Mouse (Mus musculus) thymus, postnatal 4 days (tissue): ENCODE data around the gene Slc25a36.

Experiments used
- DNase-seq: peaks from one replicate; pipeline ENCODE4 v3.0.0; 2021

Gene Slc25a36

DNA sequence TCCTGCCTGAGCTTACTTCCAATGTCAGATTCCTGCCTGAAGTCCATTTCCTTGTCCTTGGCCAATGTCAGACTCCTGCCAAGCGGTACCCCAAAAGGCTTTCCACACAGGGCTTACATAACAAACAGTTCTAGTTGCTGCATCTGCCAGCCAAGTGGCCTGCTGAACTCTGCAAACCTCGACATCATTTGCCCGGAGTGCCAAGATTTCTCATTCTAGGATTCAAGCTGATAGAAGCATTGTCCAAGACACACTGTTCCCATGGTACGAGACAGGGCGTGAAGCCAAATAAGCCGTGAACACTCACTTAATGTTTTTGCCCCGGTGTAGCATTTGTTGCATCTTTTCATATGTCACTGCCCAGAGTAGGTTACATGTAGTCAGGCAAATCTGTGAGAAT, 74.3 kb downstream of the Slc25a36 start:
- DNase-seq = no peak

DNA sequence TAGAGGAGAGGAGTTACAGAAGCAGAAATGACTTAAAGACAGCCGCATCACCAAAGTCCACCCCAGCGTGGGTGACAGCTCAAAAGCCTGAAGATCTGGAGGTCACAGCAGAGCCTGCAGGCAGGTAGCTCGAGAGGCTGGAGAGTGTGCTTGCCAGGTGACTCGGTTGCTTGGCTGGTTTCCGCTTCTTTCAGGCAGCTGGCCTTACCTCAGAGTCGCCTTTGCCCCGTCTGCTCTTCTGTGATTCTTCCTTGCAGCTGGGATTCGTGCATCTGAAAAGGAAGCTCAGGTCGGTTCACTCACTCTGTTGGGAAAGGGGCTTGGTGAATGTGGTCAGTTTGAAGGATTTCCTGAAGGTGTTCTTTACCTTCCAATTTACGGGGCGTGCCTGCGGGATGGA, 83.6 kb downstream of the Slc25a36 start:
- DNase-seq = no peak

DNA sequence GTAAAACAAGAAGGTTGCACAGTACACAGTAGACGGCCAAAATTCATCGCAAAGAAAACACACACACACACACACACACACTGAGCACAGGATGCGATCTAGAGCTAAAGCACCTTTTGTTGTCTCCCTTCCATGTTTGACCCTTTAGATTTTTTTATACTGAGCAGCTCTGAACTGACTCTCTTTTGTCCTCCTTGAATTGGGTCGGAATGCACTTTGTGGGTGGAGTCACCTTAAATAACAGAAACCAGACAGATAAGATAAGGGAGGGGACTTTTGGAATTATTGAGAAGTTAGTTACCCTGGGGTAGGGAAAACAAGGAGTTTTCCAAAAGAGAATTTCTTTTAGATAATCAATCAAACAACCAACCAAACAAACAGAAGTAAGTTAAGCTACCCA, 85.0 kb downstream of the Slc25a36 start:
- no peak for DNase-seq
